Mouse (Mus musculus) spleen, postnatal 10 days (tissue): ENCODE measurements around the gene Pate1.

Experiments used
- DNase-seq, 2 experiments: peaks; one replicate each; pipeline ENCODE4 v3.0.0; 2021 to 2022; ENCODE audit warnings: low spot score in 2 of 2

The Pate1 gene

GRCm38 (mm10) chr9:35687013-35687412 lies at the start of gene Pate1:
Gene Pate1, minus strand, starts transcription at chr9:35687390.
- DNase-seq = no peak

- DNase-seq = no peak
Observed at GRCm38 (mm10) chr9:35707265-35707664, 20.1 kb upstream of the Pate1 start.

- DNase-seq = no peak
Observed at GRCm38 (mm10) chr9:35691924-35692323, 4.7 kb upstream of the Pate1 start.

- no peak for DNase-seq
Observed at GRCm38 (mm10) chr9:35673557-35673956, 13.6 kb downstream of the Pate1 start.

- DNase-seq = no peak
Observed at GRCm38 (mm10) chr9:35648102-35648501, 39.1 kb downstream of the Pate1 start, which contains the start of gene Pate3. Gene Pate3, minus strand, starts transcription at chr9:35648202.
